Mouse (Mus musculus) neural tube, embryonic 12.5 days (tissue): Measurements from ENCODE around the gene Hira. TPM values are rescaled to one million over a fixed set of nuclear protein-coding genes. Genes with fewer than 3 reads are reported as not detected.
"Not testable (repeated sequence)": the region's sequence is repeated elsewhere in the genome, so short reads cannot be mapped to it uniquely, and the experiment has no call there.

Experiments
- ATAC-seq: fragments of 200-750 bp; cut with Nextera tagmentation; 2 replicates; pipeline ENCODE4 v1.8.0; 2017; ENCODE audit warnings: low read depth, mild to moderate bottlenecking, moderate TSS enrichment, moderate library complexity; ENCODE audit not compliant: low FRiP score
- H3K27ac ChIP-seq: fragments of 300-500 bp; sonication (generic); 2 replicates; pipeline ENCODE4 v1.5.1; 2016
- H3K27me3 ChIP-seq: fragments of 300-500 bp; sonication (generic); replicated peaks from 2 replicates; pipeline ENCODE4 v1.6.1; 2016; ENCODE audit warnings: mild to moderate bottlenecking
- H3K36me3 ChIP-seq: fragments of 300-500 bp; sonication (generic); 2 replicates; pipeline ENCODE4 v1.6.1; 2016; ENCODE audit warnings: mild to moderate bottlenecking
- H3K4me1 ChIP-seq: fragments of 300-500 bp; sonication (generic); 2 replicates; pipeline ENCODE4 v1.6.1; 2016
- H3K4me2 ChIP-seq: fragments of 300-500 bp; sonication (generic); replicated peaks from 2 replicates; pipeline ENCODE4 v1.6.1; 2016; ENCODE audit warnings: mild to moderate bottlenecking
- H3K4me3 ChIP-seq: fragments of 300-500 bp; sonication (generic); 2 replicates; pipeline ENCODE4 v1.5.1; 2016
- H3K9ac ChIP-seq: fragments of 300-500 bp; sonication (generic); 2 replicates; pipeline ENCODE4 v1.6.1; 2016; ENCODE audit warnings: mild to moderate bottlenecking
- H3K9me3 ChIP-seq: fragments of 300-500 bp; sonication (generic); 2 replicates; pipeline ENCODE4 v1.6.1; 2016; ENCODE audit warnings: mild to moderate bottlenecking
- WGBS: fragments of 180-500 bp; shearing (Covaris S2); methylation state at CpG from one replicate; pipeline ENCODE4 v1.1.7; 2016; 5-methylcytosine and 5-hydroxymethylcytosine counted together
- polyA plus RNA-seq: library from polyadenylated mRNA; unstranded; fragments of >200 nt; fragmentation: Nextera tagmentation; extraction: Ambion mirVana; gene quantifications from 2 replicates; pipeline ENCODE4 v1.2.1, GENCODE M21; 2016

The Hira gene
- polyA plus RNA-seq, result 23.7 and 24.6 TPM in 2 replicates

DNA sequence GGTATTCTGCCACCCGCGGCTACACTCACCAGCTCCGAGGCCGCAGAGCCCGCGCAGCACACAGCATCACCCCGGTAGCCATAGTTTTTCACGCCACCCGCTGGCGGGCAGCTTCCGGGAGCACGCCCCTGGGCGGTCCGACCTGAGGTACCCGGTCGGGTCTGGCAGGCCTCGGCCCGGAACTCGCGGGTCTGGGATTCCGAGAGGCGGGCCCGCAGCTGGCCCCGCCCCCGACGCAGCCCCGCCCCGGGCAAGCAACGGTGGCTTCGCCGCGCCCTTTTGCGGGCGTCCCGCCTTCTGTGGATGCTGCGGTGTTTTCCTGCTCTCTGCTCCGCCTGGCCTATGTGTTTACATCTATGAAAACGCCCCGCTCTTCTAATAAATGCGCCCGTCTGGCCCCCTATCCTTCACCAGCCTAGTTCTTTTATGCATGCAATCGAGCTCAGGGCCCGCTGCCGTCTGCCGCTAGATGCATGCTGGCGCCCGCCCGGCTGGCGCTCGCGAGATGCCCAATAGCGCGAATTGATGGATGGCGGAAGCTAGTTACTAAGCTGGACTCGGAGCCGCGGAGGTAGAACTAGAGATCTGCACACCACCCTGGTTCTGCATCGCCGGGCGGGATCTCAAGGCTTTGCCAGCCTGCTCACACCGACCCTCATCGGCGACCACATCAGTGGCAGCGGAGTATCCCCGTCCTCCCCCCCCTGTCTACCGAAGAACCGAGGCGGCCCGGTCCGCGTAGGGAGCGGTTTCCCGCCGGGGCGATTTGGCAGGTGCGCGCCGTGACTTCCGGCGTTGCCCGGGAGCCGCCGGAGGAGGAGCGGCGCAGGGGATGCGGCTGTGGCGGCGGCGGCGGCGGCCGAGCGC is at the start of gene Hira, which contains the start of gene Mrpl40:
Hira (plus strand) TSS at position 596 of the 867 bp plus-strand sequence.
Mrpl40 (minus strand) TSS at position 421 of the 867 bp plus-strand sequence.
- Histone ChIP-seq H3K27me3 (no peaks in the 10 kb centered on the region), H3K4me2 (peak within 1 kb of the TSS; percentile 80), H3K4me3 (peak within 1 kb of the TSS; percentile 92), H3K9ac (peak within 1 kb of the TSS; percentile 90), H3K4me1 (peaks cover 20% of the 10 kb centered on the region; the same call in 1 of the 2 replicates), H3K36me3 (peaks cover 33% of the 10 kb centered on the region), H3K9me3 (no peaks in the 10 kb centered on the region), H3K27ac (peak within 1 kb of the TSS; percentile 82)
- WGBS, result under 1% methylated on average over 93 of the region's 93 CpGs
- peak; percentile 90 for ATAC-seq

DNA sequence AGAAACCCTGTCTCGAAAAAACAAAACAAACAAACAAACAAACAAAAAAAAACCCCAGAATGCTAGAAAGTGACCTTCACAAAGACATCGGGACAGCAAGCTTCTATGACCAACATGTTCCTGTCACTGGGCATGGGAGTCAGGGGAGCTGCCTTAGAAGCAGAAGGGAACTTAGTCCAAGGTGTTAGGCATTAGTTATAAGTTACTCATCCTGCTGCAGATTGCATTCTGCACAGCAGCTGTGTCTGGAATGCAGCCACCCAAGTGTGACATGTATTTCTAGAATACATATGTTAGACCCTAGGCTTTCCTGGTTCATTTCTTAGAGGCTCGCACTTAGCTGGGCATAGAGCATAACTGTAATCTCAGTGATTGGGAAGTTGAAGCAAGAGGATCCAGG is 48.2 kb upstream of the Hira start:
- no peak for ATAC-seq
- Histone ChIP-seq H3K9ac (no peak overlapping the region), H3K27me3 (no peaks in the 10 kb centered on the region), H3K4me3 (no peak overlapping the region), H3K36me3 (peaks cover 90% of the 10 kb centered on the region), H3K4me2 (no peak overlapping the region), H3K27ac (no peak overlapping the region), H3K4me1 (no peaks in the 10 kb centered on the region), H3K9me3 (no peaks in the 10 kb centered on the region)
- 97% methylated on average over 3 of the region's 3 CpGs for WGBS

GRCm38 (mm10) chr16:18829102-18829501 is 47.7 kb upstream of the Hira start:
- 97% methylated on average over 6 of the region's 6 CpGs for WGBS
- Histone ChIP-seq H3K4me1 (no peaks in the 10 kb centered on the region), H3K9ac (no peak overlapping the region), H3K27ac (no peak overlapping the region), H3K4me2 (no peak overlapping the region), H3K4me3 (no peak overlapping the region), H3K36me3 (peaks cover 90% of the 10 kb centered on the region), H3K9me3 (no peaks in the 10 kb centered on the region), H3K27me3 (no peaks in the 10 kb centered on the region)
- ATAC-seq, result no peak

DNA sequence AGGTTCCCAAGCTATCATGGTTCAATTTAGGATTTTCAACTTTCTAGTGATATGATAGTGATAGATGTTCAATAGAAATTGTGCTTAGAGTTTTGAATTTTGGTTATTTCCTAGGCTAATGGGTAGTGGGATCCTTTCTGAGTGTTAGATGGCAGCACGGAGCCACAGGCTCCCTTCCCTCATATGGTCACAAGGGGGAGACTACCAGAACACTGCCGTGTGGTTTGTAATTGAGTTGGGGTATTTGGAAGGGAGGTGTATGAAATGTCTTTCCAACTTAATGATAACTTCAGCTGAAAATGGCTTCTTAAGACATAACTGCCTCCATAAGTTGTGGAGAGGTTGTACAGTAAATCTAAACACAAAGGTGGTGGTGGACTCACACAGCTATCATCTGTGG is 43.4 kb upstream of the Hira start:
- Histone ChIP-seq H3K4me1 (0 out of 2 replicates have a peak, but pooled peaks cover 5% of the 10 kb centered on the region), H3K9ac (no peak overlapping the region), H3K27me3 (no peaks in the 10 kb centered on the region), H3K4me3 (no peak overlapping the region), H3K36me3 (peaks cover 52% of the 10 kb centered on the region), H3K27ac (no peak overlapping the region), H3K9me3 (no peaks in the 10 kb centered on the region), H3K4me2 (no peak overlapping the region)
- ATAC-seq, result no peak
- WGBS, result 74% methylated on average over 2 of the region's 2 CpGs

GRCm38 (mm10) chr16:18836073-18836467 is 40.8 kb upstream of the Hira start:
- H3K9ac ChIP-seq, result no peak overlapping the region
- WGBS, result 27% methylated on average over 3 of the region's 3 CpGs
- H3K27ac ChIP-seq, result no peak overlapping the region
- H3K4me2 ChIP-seq, result peak overlapping the region; percentile 75
- peak; percentile 37; the same call in 1 of the 2 replicates for ATAC-seq
- no peaks in the 10 kb centered on the region for H3K27me3 ChIP-seq
- 0 out of 2 replicates have a peak, but pooled peaks cover 5% of the 10 kb centered on the region for H3K4me1 ChIP-seq
- H3K36me3 ChIP-seq, result peaks cover 34% of the 10 kb centered on the region
- H3K4me3 ChIP-seq, result peak overlapping the region; percentile 71
- H3K9me3 ChIP-seq, result no peaks in the 10 kb centered on the region

GRCm38 (mm10) chr16:18836468-18837208 is 40.2 kb upstream of the Hira start, which contains the start of the genes 2510002D24Rik and Gm28539:
2510002D24Rik (plus strand) TSS chr16:18836578.
Gm28539 (plus strand) TSS chr16:18836584.
- H3K9ac ChIP-seq, result peak within 1 kb of the TSS; percentile 84
- peak within 1 kb of the TSS; percentile 75 for H3K4me2 ChIP-seq
- no peaks in the 10 kb centered on the region for H3K27me3 ChIP-seq
- peak within 1 kb of the TSS; percentile 71 for H3K4me3 ChIP-seq
- H3K36me3 ChIP-seq, result peaks cover 30% of the 10 kb centered on the region
- H3K9me3 ChIP-seq, result no peaks in the 10 kb centered on the region
- H3K4me1 ChIP-seq, result 0 out of 2 replicates have a peak, but pooled peaks cover 5% of the 10 kb centered on the region
- WGBS, result 1% methylated on average over 46 of the region's 46 CpGs
- ATAC-seq, result peak; percentile 93
- H3K27ac ChIP-seq, result no peak within 1 kb of the TSS

GRCm38 (mm10) chr16:18838346-18838745 is 38.5 kb upstream of the Hira start:
- WGBS, result 97% methylated on average over 4 of the region's 4 CpGs
- H3K4me2 ChIP-seq, result no peak overlapping the region
- H3K4me1 ChIP-seq, result 0 out of 2 replicates have a peak, but pooled peaks cover 5% of the 10 kb centered on the region
- H3K4me3 ChIP-seq, result no peak overlapping the region
- no peaks in the 10 kb centered on the region for H3K27me3 ChIP-seq
- peaks cover 15% of the 10 kb centered on the region; the same call in 1 of the 2 replicates for H3K36me3 ChIP-seq
- no peaks in the 10 kb centered on the region for H3K9me3 ChIP-seq
- ATAC-seq, result no peak
- H3K27ac ChIP-seq, result no peak overlapping the region
- H3K9ac ChIP-seq, result no peak overlapping the region

- Histone ChIP-seq H3K36me3 (no peaks in the 10 kb centered on the region), H3K9ac (no peak overlapping the region), H3K27ac (no peak overlapping the region), H3K4me2 (no peak overlapping the region), H3K4me1 (no peaks in the 10 kb centered on the region), H3K27me3 (no peaks in the 10 kb centered on the region), H3K4me3 (no peak overlapping the region), H3K9me3 (no peaks in the 10 kb centered on the region)
- whole genome bisulfite sequencing, result 88% methylated on average over 15 of the region's 15 CpGs
- ATAC-seq, result no peak
Observed at GRCm38 (mm10) chr16:18846301-18846820, 30.5 kb upstream of the Hira start.

DNA sequence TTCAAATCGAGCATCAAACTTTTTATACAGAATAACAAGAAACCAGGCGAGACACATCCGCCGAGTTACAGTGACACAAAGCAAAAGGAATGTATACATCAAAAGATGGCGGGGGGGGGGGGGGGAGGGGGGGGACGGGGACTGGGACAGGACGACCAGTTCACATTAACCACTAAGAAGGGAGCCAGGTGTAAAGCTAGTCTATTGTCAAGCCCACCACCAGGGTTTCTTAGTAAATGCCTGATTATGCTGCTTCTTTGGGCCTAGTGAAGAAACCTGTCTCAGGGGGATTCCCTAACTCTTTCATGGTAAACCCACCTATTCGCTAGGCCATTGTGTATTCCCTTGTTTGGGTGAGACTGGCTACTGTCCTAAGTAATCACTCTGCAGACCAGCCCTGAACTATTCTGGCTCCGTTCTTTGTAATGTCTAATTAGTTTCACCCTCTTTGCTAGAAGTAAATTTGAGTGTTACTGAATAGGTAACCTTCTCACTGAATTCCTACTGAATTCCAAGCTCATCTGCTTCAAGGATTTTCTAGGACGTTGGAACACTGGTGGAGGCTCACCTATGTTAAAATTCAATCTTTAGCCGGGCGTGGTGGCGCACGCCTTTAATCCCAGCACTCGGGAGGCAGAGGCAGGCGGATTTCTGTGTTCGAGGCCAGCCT is 27.2 kb upstream of the Hira start:
- H3K36me3 ChIP-seq, H3K4me3 ChIP-seq, H3K27ac ChIP-seq, H3K9me3 ChIP-seq, H3K27me3 ChIP-seq, ATAC-seq, H3K4me1 ChIP-seq, H3K9ac ChIP-seq, H3K4me2 ChIP-seq: not testable (repeated sequence)
- WGBS, result 88% methylated on average over 16 of the region's 17 CpGs

DNA sequence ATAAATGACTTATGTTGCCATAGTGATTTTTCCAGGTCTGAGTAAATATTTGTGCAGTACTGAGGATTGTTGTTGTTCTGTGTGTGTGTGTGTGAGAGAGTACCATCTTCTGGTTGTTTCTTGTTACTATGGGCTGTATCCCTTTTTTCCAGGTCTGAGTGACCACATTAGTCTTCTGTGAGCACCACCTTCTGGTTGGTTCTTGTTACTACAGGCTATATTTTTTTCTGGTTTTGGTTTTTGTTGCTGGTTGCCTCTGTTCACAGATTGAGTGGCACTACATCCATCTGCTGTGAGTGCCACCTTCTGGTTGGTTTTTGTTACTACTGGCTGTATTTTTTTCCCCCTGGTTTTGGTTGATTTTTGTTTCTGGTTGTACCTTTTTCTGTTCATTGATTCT is 18.3 kb upstream of the Hira start:
- no peaks in the 10 kb centered on the region for H3K36me3 ChIP-seq
- H3K4me3 ChIP-seq, result no peak overlapping the region
- no peak for ATAC-seq
- H3K27me3 ChIP-seq, result no peaks in the 10 kb centered on the region
- no peak overlapping the region for H3K4me2 ChIP-seq
- H3K9ac ChIP-seq, result no peak overlapping the region
- no peaks in the 10 kb centered on the region for H3K4me1 ChIP-seq
- no peak overlapping the region for H3K27ac ChIP-seq
- no peaks in the 10 kb centered on the region for H3K9me3 ChIP-seq

DNA sequence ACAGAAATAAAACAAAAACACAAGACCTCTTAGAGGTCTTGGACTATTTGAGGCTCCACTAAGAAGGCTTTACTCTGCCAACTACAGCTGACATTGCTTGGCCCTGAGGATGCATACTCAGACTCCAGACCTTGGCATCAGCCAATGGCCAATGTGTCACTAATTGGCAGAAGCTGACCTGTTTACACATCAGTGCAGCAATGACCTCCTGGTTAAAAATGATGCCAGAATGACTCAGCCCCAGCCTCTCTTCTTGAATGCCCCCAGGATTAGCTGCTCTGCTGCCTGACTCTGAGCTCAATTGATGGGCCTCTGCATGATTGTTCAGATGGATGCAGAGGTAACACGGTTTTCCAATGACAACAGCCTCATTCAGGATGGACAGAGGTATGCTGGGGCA is 16.7 kb upstream of the Hira start:
- 64% methylated on average over 1 of the region's 1 CpGs for WGBS
- Histone ChIP-seq H3K27ac (no peak overlapping the region), H3K9me3 (no peaks in the 10 kb centered on the region), H3K4me2 (no peak overlapping the region), H3K9ac (no peak overlapping the region), H3K36me3 (no peaks in the 10 kb centered on the region), H3K4me3 (no peak overlapping the region), H3K27me3 (no peaks in the 10 kb centered on the region), H3K4me1 (no peaks in the 10 kb centered on the region)
- no peak for ATAC-seq
